Mouse (Mus musculus) C2C12 (cell line): ENCODE data around the gene Tfr2.

Source experiments
- CEBPB ChIP-seq: IDR thresholded peaks from one replicate; pipeline ENCODE4 v1.6.1; 2011; ENCODE audit warnings: low read depth, mild to moderate bottlenecking, control low read depth, moderate library complexity
- CTCF ChIP-seq: IDR thresholded peaks from one replicate; pipeline ENCODE4 v1.5.1; 2011; ENCODE audit not compliant: control insufficient read depth, insufficient read depth, insufficient read length
- FOSL1 ChIP-seq: IDR thresholded peaks from one replicate; pipeline ENCODE4 v1.8.0; 2011; ENCODE audit warnings: mild to moderate bottlenecking, low read length; ENCODE audit not compliant: poor library complexity, insufficient read depth, severe bottlenecking
- MAX ChIP-seq: IDR thresholded peaks from one replicate; pipeline ENCODE4 v1.6.1; 2011; ENCODE audit warnings: mild to moderate bottlenecking, control low read depth
- USF1 ChIP-seq: IDR thresholded peaks from one replicate; pipeline ENCODE4 v1.6.1; 2011; ENCODE audit warnings: low read depth, mild to moderate bottlenecking, control low read depth, moderate library complexity

- TF ChIP-seq CTCF: no peak
- no peak for TF ChIP-seq USF1
- TF ChIP-seq MAX: no peak
- TF ChIP-seq FOSL1: no peak
- no peak for TF ChIP-seq CEBPB
Measured at GRCm38 (mm10) chr5:137590507-137590906, 20.9 kb downstream of the Tfr2 start.
